Mouse (Mus musculus) left cerebral cortex, adult 9 months (tissue): ENCODE results near the gene Btnl10.
A peak's percentile ranks its signal among the peaks of the same experiment; 100 is the strongest.

Source experiments
- DNase-seq, 2 experiments: peaks; one replicate each; pipeline ENCODE4 v3.0.0; 2022; ENCODE audit warnings: low spot score in 2 of 2

The Btnl10 gene

GRCm38 (mm10) chr11:58959186-58959825, 41.6 kb downstream of the Btnl10 start:
- DNase-seq: no peak

DNA sequence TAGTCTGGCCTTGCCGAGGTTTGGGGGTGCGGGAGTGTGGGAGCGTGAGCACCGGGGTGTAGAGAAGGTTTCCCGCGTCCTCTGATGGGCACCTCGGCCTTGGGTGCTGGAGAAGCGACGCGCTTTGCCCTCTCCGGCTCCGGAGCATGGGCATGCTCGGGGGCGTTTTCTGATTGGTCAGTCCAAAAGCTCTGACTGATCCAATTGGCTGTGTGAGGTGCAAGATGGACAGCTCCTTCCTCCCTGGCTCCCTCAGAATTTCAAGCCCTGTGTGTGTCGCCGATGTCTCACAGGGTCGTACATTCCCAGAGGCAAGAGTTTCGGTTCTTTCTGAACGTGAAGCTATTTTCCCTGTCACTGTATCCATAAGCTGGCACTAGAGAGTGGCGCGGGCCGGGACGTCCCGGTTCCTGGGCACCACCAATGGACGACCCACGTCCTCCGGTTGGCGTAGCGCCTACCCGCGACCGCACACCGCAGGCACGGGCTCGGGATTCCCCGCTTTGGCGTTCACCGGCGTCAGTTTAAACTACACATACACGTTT, 42.3 kb downstream of the Btnl10 start:
- peak in 1 of 2 experiments; percentile 81 for DNase-seq

DNA sequence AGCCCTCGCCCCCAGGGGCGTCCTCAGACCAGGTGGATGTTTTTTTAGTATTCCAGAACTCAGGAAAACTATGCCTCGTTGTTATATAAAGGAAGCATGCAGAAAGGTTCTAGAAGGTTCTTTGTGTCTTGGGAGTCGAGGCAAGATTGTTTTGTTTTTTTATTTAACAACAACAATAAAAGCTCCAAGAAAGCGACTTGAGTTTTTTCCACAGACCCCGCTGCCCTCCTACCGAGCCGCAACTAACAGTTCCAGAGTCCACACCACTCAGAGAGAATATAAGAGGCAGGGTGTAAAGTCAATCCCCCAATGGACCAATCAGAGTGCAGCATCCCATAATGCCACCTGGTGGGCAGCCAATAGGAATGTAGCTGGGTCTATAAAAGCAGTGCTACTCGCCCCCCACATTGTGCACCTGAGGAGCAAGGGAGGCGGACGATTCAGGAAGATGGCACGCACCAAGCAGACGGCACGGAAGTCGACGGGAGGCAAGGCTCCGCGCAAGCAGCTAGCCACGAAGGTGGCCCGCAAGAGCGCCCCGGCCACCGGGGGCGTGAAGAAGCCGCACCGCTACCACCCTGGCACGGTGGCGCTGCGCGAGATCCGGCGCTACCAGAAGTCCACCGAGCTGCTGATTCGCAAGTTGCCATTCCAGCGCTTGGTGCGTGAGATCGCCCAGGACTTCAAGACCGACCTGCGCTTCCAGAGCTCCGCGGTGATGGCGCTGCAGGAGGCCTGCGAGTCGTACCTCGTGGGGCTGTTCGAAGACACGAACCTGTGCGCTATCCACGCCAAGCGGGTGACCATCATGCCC, 43.9 kb downstream of the Btnl10 start:
- DNase-seq: no peak

- no peak for DNase-seq
These were observed 45.8 kb downstream of the Btnl10 start for GRCm38 (mm10) chr11:58963543-58963942.

DNA sequence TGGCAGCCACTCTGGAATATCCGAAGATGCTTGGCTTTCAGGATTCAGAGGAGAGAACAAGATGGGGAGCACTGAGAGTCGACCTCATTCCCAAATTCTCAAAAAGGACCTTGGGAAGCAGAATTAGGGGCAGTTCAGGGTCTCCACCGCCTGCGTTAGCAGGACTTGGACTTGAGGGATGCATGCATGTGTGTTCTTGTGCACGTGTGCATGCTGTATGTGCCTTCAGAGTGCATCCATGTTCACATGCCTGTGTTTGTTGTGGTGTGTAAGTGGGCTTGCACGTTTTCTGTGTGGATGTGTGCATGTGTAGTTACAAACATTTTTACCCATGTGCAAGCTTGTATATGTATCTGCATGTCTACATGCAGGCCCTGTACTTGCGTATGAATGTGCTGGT, 46.5 kb downstream of the Btnl10 start:
- DNase-seq: no peak

GRCm38 (mm10) chr11:58965001-58965760, 47.5 kb downstream of the Btnl10 start:
- no peak for DNase-seq

DNA sequence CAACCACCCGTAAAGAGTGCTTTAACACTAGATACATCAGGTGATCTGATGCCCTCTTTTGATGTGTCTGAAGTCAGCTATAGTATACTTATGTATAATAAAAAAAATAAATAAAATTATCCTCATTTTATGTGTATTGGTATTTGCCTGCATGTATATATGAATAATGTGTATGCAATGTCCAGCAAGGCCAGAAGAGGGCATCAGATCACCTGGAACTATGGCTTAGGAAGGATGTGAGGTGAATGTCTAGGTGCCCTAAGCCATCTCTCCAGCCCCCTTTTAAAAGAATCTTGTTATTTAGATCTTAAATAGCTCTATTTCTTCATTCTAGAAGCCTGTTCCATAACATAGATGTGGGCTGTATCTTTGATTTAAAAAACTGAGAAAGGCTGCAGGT, 49.6 kb downstream of the Btnl10 start:
- no peak for DNase-seq

DNA sequence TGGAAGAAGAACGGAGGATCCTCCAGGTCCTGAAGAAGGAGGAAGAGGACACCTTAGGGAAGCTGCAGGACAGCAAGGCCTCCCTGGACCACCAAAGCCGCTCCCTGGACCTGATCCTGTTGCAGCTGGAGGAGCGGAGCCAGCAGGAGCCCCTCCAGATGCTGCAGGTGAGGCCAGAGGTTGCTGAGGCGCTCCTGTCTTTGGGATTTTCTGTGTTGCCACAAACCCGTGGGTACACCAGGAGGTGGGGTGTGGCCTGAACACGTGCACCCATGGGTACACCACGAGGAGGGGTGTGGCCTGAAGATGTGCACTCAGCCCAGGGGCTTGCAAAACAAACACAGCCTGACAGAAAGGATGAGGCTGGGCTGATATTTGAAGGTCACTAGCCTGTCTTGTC, 50.8 kb downstream of the Btnl10 start:
- no peak for DNase-seq

DNA sequence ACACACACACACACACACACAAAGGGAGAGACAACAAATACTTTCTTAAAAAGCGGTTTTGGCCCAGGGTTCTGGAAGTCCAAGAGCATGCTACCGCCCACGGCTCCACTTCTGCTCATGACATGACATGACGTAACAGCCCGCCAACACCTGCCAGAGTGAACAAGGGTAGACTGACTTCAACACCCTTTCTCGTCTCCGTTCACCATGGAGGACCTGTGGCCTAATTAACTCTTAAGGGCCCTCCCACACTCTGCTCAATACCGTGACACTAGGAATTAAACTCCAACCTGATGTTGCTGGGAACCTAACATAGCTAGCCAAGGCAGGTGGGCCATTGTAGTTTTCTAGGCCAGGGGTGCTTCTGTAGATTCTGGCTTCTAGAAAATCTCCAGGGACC, 51.3 kb downstream of the Btnl10 start:
- DNase-seq: no peak

DNA sequence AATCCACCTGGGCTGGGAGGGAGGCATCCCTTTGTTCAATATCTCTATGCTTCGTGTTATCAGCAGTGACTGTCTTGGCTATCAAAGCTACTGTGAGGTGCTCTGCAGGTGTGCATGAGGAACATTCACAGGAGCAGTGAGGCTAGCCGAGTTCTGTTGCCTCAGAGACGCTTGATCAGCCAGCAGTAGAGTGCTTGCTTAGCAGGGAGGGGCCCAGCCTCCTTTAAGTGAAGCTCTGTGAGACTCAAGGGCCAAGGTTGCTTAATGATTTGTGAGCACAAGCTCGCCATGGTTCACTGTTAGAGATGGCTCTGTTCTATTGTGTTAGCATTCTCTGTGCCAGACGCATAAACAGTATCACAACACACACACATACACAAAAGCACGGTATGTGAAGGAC, 52.0 kb downstream of the Btnl10 start:
- DNase-seq: no peak

DNA sequence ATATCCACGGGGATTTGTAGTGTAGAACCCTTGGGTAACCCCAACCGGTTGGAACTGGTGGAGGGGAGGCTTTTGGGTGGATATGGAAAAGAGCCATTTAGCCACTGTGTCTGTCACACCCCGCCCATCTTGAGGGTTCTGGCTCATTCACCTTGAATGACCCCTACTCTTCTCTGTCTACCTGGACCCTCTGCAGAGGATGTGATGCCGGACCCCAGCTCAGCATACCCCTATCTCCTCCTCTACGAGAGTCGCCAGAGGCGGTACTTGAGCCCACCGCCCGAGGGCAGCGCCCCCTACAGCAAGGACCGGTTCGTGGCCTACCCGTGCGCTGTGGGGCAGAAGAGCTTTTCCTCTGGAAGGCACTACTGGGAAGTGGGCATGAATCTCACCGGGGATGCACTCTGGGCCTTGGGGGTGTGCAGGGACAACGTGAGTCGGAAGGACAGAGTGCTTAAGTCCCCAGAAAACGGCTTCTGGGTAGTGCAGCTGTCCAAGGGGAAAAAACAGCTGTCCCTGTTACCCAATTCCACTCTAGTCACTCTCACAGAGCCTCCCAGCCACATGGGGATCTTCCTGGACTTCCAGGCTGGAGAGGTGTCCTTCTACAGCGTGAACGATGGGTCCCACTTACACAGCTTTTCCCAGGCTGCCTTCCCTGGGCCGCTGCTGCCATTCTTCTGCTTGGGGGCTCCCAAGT, 53.3 kb downstream of the Btnl10 start:
- DNase-seq: no peak

DNA sequence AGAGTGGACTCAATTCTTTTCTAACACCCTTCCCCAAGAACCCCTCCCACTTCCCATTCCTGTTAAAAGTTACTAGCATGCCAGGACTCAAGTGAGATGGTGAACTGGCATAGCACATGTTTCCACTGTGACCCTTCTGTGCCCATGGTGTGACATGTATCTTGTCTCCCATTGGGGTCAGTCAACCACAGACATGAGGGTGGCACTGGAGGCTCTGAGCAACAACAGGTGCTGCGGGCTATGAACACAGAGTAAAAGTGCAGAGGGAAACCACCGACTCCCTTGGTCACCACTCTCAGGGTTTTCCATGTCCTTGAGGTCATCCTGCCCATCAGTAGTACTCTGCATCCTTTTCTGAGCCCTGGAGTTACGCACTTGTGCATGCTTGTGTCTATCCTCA, 54.1 kb downstream of the Btnl10 start:
- no peak for DNase-seq

- no peak for DNase-seq
These were observed 56.7 kb downstream of the Btnl10 start for GRCm38 (mm10) chr11:58974414-58974813.
